Mouse (Mus musculus): Measurements from ENCODE around the gene Zic2.
"Not testable (repeated sequence)": the region's sequence is repeated elsewhere in the genome, so short reads cannot be mapped to it uniquely, and the experiment has no call there.

Gene Zic2

DNA sequence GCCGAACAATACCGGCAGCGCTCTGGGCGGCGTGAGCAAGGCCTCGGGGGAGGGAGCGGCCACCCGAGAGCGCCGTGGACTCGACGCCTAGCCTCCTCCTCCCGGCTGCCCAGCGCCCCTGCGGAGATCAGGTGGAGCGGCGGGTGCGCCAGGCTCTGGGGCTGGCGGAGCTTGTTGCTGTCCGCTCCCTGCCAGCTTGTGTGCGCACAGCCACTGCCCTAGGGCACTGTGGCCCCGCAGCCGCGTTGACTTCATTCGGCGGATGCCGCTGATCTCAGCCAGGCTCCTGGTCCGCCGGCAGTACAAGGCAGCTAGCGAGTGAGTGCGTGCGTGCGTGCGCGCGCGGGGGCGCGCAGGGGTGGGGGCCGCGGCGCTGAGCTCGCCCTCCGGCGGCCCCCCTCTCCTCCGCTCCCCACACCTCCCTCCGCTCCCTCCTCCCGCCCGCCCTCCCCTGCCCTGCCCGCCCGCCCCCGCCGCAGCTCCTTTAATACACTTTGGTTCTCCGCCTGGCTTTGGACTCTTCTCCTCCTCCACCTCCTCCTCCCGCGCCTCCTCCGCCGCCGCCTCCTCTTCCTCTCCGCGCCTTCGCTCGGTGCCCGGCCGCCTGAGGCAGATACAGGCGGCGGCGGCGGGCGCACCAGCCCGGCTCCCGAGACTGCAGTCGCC, at the start of gene Zic2:
Gene Zic2, plus strand, starts transcription at position 545 of the 666 bp plus-strand sequence.
- peak; percentile 80 for ATAC-seq (ENCODE audit: insufficient number of reproducible peaks, low FRiP score, low TSS enrichment)

DNA sequence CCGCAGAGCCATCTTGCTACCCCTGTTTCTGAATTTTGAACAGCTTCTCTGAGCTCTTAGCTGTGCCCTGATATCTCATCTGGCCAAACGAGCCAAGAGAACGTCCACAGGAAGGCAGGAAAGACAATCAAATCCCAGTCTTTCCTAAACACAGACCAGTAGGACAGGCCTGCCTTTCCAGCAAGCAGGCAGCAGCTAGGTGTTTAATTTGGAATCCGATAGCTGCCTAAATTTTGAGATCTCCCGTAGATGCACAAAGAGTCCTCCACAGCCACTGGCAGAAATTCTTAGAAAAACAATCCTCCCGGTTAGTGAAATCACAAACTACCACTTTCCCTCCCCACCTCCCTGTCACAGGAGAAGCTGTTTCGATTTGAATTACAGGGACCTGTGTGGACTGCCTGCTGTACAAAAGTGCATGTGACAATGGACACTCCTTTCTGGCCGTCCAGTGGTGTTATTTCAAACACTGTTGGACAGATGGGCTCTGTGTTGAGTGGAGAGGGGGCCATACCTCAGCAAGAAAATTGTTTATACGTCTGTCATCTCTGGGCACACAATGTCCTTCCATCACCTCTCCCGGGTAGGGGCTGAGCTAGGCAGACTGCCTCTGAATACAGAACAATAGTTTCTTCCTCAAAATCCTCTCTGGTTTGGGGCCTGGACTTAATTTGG, 48.6 kb upstream of the Zic2 start:
- ATAC-seq (ENCODE audit: insufficient number of reproducible peaks, low FRiP score, low TSS enrichment), result no peak

GRCm38 (mm10) chr14:122427204-122427560, 48.1 kb upstream of the Zic2 start:
- no peak for ATAC-seq (ENCODE audit: insufficient number of reproducible peaks, low FRiP score, low TSS enrichment)

DNA sequence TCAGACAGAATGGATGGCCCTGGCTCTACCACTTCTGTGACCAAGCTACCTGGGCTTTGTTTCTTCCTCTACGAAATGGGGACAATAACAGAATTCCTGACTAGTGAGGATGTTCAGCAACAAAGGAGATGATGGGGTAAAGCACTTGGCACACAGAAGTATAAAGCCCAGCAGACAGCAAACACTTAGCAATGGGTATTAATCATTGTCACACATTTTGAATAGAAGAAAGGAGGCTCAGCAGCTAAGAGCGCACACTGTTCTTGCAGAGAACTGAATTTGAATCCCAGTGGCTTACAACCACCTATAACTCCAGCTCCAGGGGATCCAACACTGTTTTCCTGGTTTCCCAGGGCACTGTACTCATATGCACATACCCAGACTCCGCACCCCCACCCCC, 47.6 kb upstream of the Zic2 start:
- no peak for ATAC-seq (ENCODE audit: insufficient number of reproducible peaks, low FRiP score, low TSS enrichment)

GRCm38 (mm10) chr14:122432558-122432957, 42.7 kb upstream of the Zic2 start:
- ATAC-seq (ENCODE audit: insufficient number of reproducible peaks, low FRiP score, low TSS enrichment), result no peak

- ATAC-seq (ENCODE audit: insufficient number of reproducible peaks, low FRiP score, low TSS enrichment), result no peak
Observed at GRCm38 (mm10) chr14:122434039-122434438, 41.2 kb upstream of the Zic2 start.

- ATAC-seq (ENCODE audit: insufficient number of reproducible peaks, low FRiP score, low TSS enrichment), result no peak
Observed at GRCm38 (mm10) chr14:122436850-122437249, 38.4 kb upstream of the Zic2 start.

- peak; percentile 38; the same call in 1 of the 2 replicates for ATAC-seq (ENCODE audit: insufficient number of reproducible peaks, low FRiP score, low TSS enrichment)
Observed at GRCm38 (mm10) chr14:122449601-122450495, 25.4 kb upstream of the Zic2 start.

DNA sequence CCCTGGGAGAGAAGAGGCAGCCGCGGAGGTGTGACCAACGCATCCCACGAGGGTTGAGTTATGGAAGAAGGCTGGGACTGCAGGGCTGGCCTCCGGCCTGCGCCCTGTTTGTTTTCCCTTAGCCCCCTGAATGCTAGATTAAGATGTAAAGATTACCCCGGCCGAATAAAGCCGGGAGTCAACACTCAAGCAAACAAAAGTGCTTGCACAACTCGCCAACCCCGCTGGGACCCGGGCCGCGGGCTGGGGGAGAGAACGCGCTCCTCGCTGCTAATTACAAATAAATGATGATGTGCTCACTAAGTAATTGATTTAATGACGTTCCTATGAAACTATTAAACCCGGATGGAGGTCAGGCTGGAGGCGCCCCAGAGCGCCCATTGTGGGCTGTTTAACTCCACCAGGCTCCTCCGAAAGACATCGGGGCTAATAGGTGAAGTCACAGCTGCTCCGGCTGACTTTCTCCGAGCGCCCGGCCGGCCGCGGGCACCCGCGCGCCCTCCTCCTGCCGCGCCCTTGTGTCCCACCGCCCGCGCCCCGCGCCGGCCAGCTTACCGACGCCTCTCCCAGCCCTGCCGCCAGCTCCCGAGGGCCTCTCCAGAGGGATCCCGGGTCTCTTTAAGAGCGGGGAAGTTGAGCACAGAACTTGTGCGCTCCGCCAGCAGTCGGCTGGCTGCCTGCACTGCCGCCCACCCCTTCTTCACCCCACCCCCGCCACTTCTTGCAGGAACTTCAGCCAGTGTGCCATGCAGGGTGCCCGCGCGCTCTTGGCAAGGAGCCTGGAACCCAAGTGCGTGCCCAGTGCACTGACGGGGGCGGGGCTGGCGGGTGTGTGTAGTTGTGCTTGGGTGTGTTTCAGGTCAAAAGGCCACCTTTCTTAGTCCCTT, 24.5 kb upstream of the Zic2 start, which contains the start of gene Gm5089:
Gene Gm5089, minus strand, starts transcription at position 620 of the 887 bp plus-strand sequence.
- ATAC-seq (ENCODE audit: insufficient number of reproducible peaks, low FRiP score, low TSS enrichment), result no peak

DNA sequence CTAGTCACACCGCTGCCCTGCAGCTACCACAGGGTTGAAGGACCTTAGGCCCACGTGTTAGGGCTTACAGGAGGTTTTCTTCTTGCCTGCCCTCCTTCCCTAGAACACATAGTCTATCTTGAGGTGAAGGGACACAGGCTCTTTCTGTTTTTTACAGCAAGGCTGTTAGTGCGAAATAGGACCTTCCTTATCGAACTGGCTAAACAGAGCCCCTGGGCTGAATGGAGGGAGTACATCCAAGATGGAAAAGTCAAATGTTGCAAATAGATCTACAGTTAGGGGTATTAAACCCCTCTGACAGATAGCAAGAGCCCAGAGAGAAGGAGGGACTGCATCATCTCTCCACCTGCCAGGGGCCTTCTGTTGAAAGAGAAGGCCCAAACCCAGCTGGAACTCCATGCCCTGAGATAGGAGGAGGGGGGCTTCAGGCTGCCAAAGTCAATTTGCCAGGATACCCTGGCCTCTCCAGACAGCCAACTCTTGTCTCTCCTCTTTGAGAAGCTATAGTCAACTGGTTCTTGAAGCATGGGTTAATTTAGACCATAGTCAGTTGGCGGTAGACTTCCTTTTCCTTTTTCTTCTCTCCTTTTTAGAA, 23.6 kb upstream of the Zic2 start:
- ATAC-seq (ENCODE audit: insufficient number of reproducible peaks, low FRiP score, low TSS enrichment), result no peak

GRCm38 (mm10) chr14:122452701-122453387, 22.4 kb upstream of the Zic2 start:
- no peak for ATAC-seq (ENCODE audit: insufficient number of reproducible peaks, low FRiP score, low TSS enrichment)

GRCm38 (mm10) chr14:122453388-122453995, 21.7 kb upstream of the Zic2 start:
- ATAC-seq (ENCODE audit: insufficient number of reproducible peaks, low FRiP score, low TSS enrichment), result no peak

DNA sequence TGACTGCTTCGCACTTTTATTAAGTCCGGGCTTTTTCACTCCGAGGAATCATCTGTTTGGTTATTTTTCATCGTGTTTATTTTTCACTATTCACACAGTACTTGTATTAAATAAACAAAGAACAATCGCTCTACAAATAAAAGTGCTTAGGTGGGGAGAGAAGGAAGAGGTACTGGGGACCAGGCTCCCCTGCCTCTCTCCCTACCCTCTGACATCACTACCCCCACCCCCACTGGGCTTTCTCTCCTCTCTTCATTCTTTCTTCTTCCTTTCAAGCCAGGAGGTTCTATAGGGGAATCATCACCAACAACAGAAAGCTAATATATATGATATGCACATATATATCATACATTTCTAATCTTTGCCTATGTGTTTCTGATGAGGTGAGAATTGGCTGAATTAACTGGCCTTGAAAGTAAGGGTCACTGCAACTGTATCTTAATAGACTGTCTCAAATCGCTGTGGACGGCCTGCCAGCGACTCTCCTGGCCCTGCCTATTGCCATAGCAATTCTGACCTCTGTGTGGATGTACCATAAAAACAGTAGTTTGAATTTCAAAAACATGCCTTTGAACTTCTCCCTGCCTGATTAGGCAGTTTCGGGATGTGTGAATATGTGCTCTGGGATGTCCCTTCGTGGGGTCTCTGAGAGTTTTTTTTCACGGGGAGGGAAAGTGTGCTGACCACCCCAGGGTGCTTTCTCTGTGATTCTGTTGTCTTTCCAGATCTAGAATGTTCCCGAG, 21.1 kb upstream of the Zic2 start:
- no peak for ATAC-seq (ENCODE audit: insufficient number of reproducible peaks, low FRiP score, low TSS enrichment)

- ATAC-seq (ENCODE audit: insufficient number of reproducible peaks, low FRiP score, low TSS enrichment), result no peak
Observed at GRCm38 (mm10) chr14:122454901-122455561, 20.2 kb upstream of the Zic2 start.

DNA sequence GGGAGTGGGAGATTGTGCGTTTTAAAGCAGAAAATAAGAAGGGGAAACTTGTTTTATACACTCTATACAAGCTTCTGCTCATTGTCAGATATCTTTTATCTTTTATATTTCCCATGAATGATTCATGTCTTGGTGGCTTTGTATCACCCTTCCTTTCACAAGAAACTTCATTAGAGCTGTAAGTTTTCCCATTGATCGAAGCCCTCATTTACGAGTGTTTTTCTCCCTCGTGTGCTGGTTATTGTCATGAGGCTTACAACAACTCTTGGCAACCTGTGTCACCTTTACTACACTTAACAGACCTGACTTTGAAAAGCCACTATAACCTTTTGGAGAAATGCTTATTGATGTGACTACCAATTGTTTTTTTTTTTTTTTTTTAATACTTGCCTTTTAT, 19.7 kb upstream of the Zic2 start:
- no peak for ATAC-seq (ENCODE audit: insufficient number of reproducible peaks, low FRiP score, low TSS enrichment)

- not testable (repeated sequence) for ATAC-seq (ENCODE audit: insufficient number of reproducible peaks, low FRiP score, low TSS enrichment)
Observed at GRCm38 (mm10) chr14:122459332-122459731, 15.9 kb upstream of the Zic2 start.

DNA sequence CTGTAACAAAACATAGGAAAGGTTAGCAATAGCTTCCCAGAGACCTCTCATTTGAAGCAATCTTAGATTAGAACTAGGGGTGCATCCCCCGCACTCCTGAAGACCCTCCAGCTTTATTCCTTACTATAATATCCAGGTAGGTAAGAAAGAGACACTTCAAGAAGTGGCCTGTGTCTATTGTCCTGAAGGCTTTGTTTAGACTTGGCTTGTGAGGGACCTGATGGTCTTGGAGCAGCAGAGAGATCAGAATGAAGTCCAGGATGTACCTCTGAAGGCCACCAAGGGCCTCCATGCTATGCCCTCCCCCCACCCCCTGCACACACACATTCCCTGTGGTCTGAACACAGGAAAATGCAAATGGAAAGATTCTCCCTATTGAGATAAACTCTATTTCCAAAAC, 15.5 kb upstream of the Zic2 start:
- no peak for ATAC-seq (ENCODE audit: insufficient number of reproducible peaks, low FRiP score, low TSS enrichment)

GRCm38 (mm10) chr14:122460226-122460625, 15.0 kb upstream of the Zic2 start:
- ATAC-seq (ENCODE audit: insufficient number of reproducible peaks, low FRiP score, low TSS enrichment), result no peak

Measured in cerebellum, adult (tissue).